Mouse (Mus musculus) myocyte (in vitro differentiated cells): ENCODE measurements around the gene Arl4a.

Source experiments
- CEBPB ChIP-seq: IDR thresholded peaks from 2 replicates; pipeline ENCODE4 v1.6.1; 2011; ENCODE audit warnings: mild to moderate bottlenecking, moderate library complexity; ENCODE audit not compliant: poor library complexity, insufficient read depth, severe bottlenecking
- MAX ChIP-seq: IDR thresholded peaks from one replicate; pipeline ENCODE4 v1.6.1; 2011; ENCODE audit warnings: low read depth, mild to moderate bottlenecking, control low read depth
- MYOD1 ChIP-seq, 3 experiments: IDR thresholded peaks; one replicate each; pipeline ENCODE4 v1.6.1; 2011; ENCODE audit warnings: control low read depth in 2 of 3, low read depth in 2 of 3, mild to moderate bottlenecking in 2 of 3, moderate library complexity in 1 of 3; ENCODE audit not compliant: insufficient read length in 2 of 3, control insufficient read depth in 1 of 3
- MYOG ChIP-seq, 3 experiments: IDR thresholded peaks; one replicate each; pipeline ENCODE4 v1.6.1; 2011; ENCODE audit warnings: control low read depth in 2 of 3, low read depth in 2 of 3, mild to moderate bottlenecking in 2 of 3; ENCODE audit not compliant: insufficient read length in 2 of 3, control insufficient read depth in 1 of 3, insufficient read depth in 1 of 3
- POLR2A ChIP-seq: IDR thresholded peaks from one replicate; pipeline ENCODE4 v1.6.1; 2011; ENCODE audit warnings: low read depth, mild to moderate bottlenecking, control low read depth, moderate library complexity; ENCODE audit not compliant: insufficient read length
- POLR2AphosphoS2 ChIP-seq: IDR thresholded peaks from one replicate; pipeline ENCODE4 v1.6.1; 2011; ENCODE audit warnings: low read depth, control low read depth; ENCODE audit not compliant: insufficient read length
- SRF ChIP-seq: IDR thresholded peaks from one replicate; pipeline ENCODE4 v1.6.1; 2011; ENCODE audit warnings: low read depth; ENCODE audit not compliant: control insufficient read depth, insufficient read length
- TCF12 ChIP-seq: IDR thresholded peaks from one replicate; pipeline ENCODE4 v1.6.1; 2011; ENCODE audit warnings: mild to moderate bottlenecking, control low read depth; ENCODE audit not compliant: poor library complexity, insufficient read depth, severe bottlenecking
- USF1 ChIP-seq: IDR thresholded peaks from one replicate; pipeline ENCODE4 v1.6.1; 2011; ENCODE audit warnings: low read depth, mild to moderate bottlenecking, control low read depth, moderate library complexity

DNA sequence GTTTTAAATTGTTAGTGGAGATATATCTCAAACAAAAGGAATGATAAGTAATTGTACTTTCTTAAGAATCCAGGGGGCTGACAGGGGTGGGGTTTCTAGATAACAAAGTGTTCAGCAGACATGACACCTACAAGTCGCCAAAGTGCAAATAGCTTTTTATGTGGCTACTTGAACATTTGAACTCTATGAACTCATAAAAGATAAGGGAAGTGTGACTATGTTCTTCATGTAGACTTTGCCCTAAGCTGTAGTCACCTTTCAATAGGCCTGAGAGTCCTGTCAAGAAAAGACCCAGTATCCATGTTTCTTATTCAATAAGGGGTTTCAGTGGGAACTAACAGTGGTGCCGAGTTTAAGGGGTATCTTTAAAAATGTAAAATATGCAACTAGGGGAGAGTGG lies 13.9 kb downstream of the Arl4a start:
- TF ChIP-seq SRF (no peak), USF1 (no peak), POLR2A (no peak), TCF12 (no peak), MYOG (IDR thresholded peaks at IDR 0.05; ENCODE audit: control insufficient read depth in 1 of 3, insufficient read depth in 1 of 3, insufficient read length in 2 of 3, low read depth in 2 of 3) (no peak), POLR2AphosphoS2 (no peak), MYOD1 (IDR thresholded peaks at IDR 0.05; ENCODE audit: control insufficient read depth in 1 of 3, insufficient read length in 2 of 3, low read depth in 2 of 3) (no peak), MAX (no peak), CEBPB (no peak)
